Mouse (Mus musculus): Measurements from ENCODE around the gene Gstm5.

DNA sequence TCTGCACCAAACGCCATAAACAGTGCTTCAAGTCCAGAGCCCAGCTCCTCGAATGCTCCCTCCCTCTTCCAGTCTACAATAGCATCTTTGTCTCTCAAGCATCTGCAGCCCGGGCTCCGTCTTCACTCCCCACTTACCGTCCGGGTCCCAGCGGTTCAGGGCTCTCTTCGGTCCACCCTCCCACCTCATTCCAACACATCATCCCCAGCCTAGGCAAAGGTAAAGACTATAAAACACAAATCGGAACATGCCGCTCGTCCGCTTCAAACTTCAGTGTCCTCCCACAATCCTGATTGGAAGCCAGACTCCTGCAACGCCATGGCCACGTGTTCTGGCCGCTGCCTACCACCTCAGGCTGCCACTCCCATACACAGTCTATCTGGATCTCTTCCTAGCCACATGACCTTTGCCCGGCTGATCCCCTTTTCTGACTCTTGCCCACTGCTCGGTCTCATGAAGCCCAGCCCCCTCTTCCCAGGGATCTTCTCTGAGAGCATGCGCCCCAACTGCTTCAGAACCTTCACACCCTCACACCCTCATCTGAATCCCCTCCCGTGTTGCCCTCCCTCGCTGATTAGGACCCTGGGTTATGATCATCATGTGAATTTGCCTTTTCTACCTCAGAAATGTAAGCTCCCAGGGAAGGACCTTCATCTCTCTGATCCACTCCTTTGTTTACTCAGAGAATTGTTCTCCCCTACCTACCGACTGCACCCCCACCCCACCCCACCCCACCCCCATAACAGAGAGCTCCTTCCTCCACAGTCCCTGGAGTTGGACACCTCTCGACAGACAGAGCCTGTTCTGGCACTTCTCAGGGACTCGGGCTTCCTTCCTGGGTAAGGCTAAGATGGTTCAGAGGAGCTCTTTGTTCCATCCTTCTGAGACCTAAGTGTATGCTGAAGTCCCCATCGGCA, 22.0 kb upstream of the Gstm5 start:
- TF ChIP-seq CTCF (IDR thresholded peaks at IDR 0.05; ENCODE audit: low read depth) (no peak), EP300 (optimal IDR thresholded peaks at IDR 0.05) (no peak)

Data from stomach, postnatal 0 days (tissue).